Mouse (Mus musculus) heart, embryonic 13.5 days (tissue): ENCODE data around the gene Lipk. TPM values are rescaled to one million over a fixed set of nuclear protein-coding genes. Genes with fewer than 3 reads are reported as not detected.

ENCODE experiments used
- ATAC-seq: fragments of 200-750 bp; cut with Nextera tagmentation; 2 replicates; pipeline ENCODE4 v1.8.0; 2017; ENCODE audit warnings: moderate TSS enrichment; ENCODE audit not compliant: insufficient number of reproducible peaks, low FRiP score, low TSS enrichment; ENCODE audit errors: extremely low read depth
- H3K27ac ChIP-seq: fragments of 300-500 bp; sonication (generic); replicated peaks from 2 replicates; pipeline ENCODE4 v1.5.1; 2015; ENCODE audit warnings: moderate library complexity, mild to moderate bottlenecking, inconsistent platforms
- H3K27me3 ChIP-seq: fragments of 300-500 bp; sonication (generic); replicated peaks from 2 replicates; pipeline ENCODE4 v1.6.1; 2015; ENCODE audit warnings: mild to moderate bottlenecking, inconsistent platforms
- H3K36me3 ChIP-seq: fragments of 300-500 bp; sonication (generic); 2 replicates; pipeline ENCODE4 v1.6.1; 2015; ENCODE audit warnings: mild to moderate bottlenecking, inconsistent platforms
- H3K4me1 ChIP-seq: fragments of 300-500 bp; sonication (generic); 2 replicates; pipeline ENCODE4 v1.6.1; 2015; ENCODE audit warnings: inconsistent platforms
- H3K4me2 ChIP-seq: fragments of 300-500 bp; sonication (generic); 2 replicates; pipeline ENCODE4 v1.6.1; 2015; ENCODE audit warnings: inconsistent platforms, mild to moderate bottlenecking, moderate library complexity
- H3K4me3 ChIP-seq: fragments of 300-500 bp; sonication (generic); 2 replicates; pipeline ENCODE4 v1.5.1; 2015; ENCODE audit warnings: moderate library complexity, mild to moderate bottlenecking, inconsistent platforms
- H3K9ac ChIP-seq: fragments of 300-500 bp; sonication (generic); 2 replicates; pipeline ENCODE4 v1.6.1; 2015; ENCODE audit warnings: inconsistent platforms, mild to moderate bottlenecking, moderate library complexity
- H3K9me3 ChIP-seq: fragments of 300-500 bp; sonication (generic); 2 replicates; pipeline ENCODE4 v1.6.1; 2016; ENCODE audit warnings: inconsistent platforms
- WGBS: fragments of 180-500 bp; shearing (Covaris S2); methylation state at CpG from one replicate; pipeline ENCODE4 v1.1.7; 2015; ENCODE audit warnings: mixed read lengths; 5-methylcytosine and 5-hydroxymethylcytosine counted together
- microRNA-seq: library from miRNA; unstranded; fragments of <30 nt; microRNA quantifications from one replicate; pipeline ENCODE4, GENCODE M21; 2016
- polyA plus RNA-seq: library from polyadenylated mRNA; unstranded; fragments of >200 nt; fragmentation: Nextera tagmentation; extraction: Ambion mirVana; gene quantifications from 2 replicates; pipeline ENCODE4 v1.2.1, GENCODE M21; 2015

Lipk gene
- polyA plus RNA-seq, 1 experiment from 2014 or later: not detected

- Histone ChIP-seq H3K27me3 (no peaks in the 10 kb centered on the region), H3K4me2 (no peak within 1 kb of the TSS), H3K27ac (no peak within 1 kb of the TSS), H3K4me1 (no peaks in the 10 kb centered on the region), H3K9me3 (no peaks in the 10 kb centered on the region), H3K4me3 (no peak within 1 kb of the TSS), H3K36me3 (no peaks in the 10 kb centered on the region), H3K9ac (no peak within 1 kb of the TSS)
- ATAC-seq: no peak
- WGBS: 83% methylated on average over 9 of the region's 9 CpGs
These were observed 58.8 kb downstream of the Lipk start, which contains the start of gene Lipn for GRCm38 (mm10) chr19:34066779-34067472. Lipn (plus strand) TSS chr19:34067358.

GRCm38 (mm10) chr19:34074239-34074638, 66.1 kb downstream of the Lipk start:
- ATAC-seq: no peak

GRCm38 (mm10) chr19:34078130-34078529, 70.0 kb downstream of the Lipk start:
- no peak overlapping the region for H3K4me2 ChIP-seq
- H3K4me1 ChIP-seq: no peaks in the 10 kb centered on the region
- H3K36me3 ChIP-seq: no peaks in the 10 kb centered on the region
- no peak for ATAC-seq
- 57% methylated on average over 2 of the region's 2 CpGs for WGBS
- H3K9ac ChIP-seq: no peak overlapping the region
- no peaks in the 10 kb centered on the region for H3K9me3 ChIP-seq
- H3K27ac ChIP-seq: no peak overlapping the region
- no peaks in the 10 kb centered on the region for H3K27me3 ChIP-seq
- no peak overlapping the region for H3K4me3 ChIP-seq

More at GRCm38 (mm10) chr19:34074239-34074638, 66.1 kb downstream of the Lipk start:
- Histone ChIP-seq H3K9me3 (no peaks in the 10 kb centered on the region), H3K27me3 (no peaks in the 10 kb centered on the region), H3K9ac (no peak overlapping the region), H3K4me1 (no peaks in the 10 kb centered on the region), H3K4me3 (no peak overlapping the region), H3K27ac (no peak overlapping the region), H3K4me2 (no peak overlapping the region), H3K36me3 (no peaks in the 10 kb centered on the region)

- 60% methylated on average over 3 of the region's 3 CpGs for WGBS
- no peaks in the 10 kb centered on the region for H3K36me3 ChIP-seq
- no peak overlapping the region for H3K4me2 ChIP-seq
- no peak overlapping the region for H3K9ac ChIP-seq
- no peaks in the 10 kb centered on the region for H3K4me1 ChIP-seq
- no peaks in the 10 kb centered on the region for H3K27me3 ChIP-seq
- H3K27ac ChIP-seq: no peak overlapping the region
- H3K9me3 ChIP-seq: no peaks in the 10 kb centered on the region
- no peak for ATAC-seq
- H3K4me3 ChIP-seq: no peak overlapping the region
These were observed 81.1 kb downstream of the Lipk start for GRCm38 (mm10) chr19:34089011-34089680.

GRCm38 (mm10) chr19:34095381-34095780, 87.3 kb downstream of the Lipk start:
- Histone ChIP-seq H3K4me3 (no peak overlapping the region), H3K27me3 (no peaks in the 10 kb centered on the region), H3K9ac (no peak overlapping the region), H3K4me2 (no peak overlapping the region), H3K4me1 (no peaks in the 10 kb centered on the region), H3K27ac (no peak overlapping the region), H3K36me3 (no peaks in the 10 kb centered on the region), H3K9me3 (no peaks in the 10 kb centered on the region)
- no peak for ATAC-seq
- 60% methylated on average over 5 of the region's 5 CpGs for WGBS

GRCm38 (mm10) chr19:34096228-34096627, 88.1 kb downstream of the Lipk start:
- H3K4me3 ChIP-seq: no peak overlapping the region
- H3K27ac ChIP-seq: no peak overlapping the region
- no peak overlapping the region for H3K4me2 ChIP-seq
- no peaks in the 10 kb centered on the region for H3K36me3 ChIP-seq
- no peak overlapping the region for H3K9ac ChIP-seq
- H3K27me3 ChIP-seq: no peaks in the 10 kb centered on the region
- no peaks in the 10 kb centered on the region for H3K4me1 ChIP-seq
- WGBS: 51% methylated on average over 1 of the region's 1 CpGs
- H3K9me3 ChIP-seq: no peaks in the 10 kb centered on the region
- no peak for ATAC-seq

Small RNA genes within 50 kb of the gene (microRNA-seq; reads per million reads assigned to microRNA genes)
- not detected for gene Gm23334

Other genes starting within 250 kb of the Lipk start
- gene Lipo3, start 246.3 kb upstream of the Lipk start, polyA plus RNA-seq: 12.0 and 12.8 TPM in 2 replicates
- gene Lipo1, start 220.8 kb upstream of the Lipk start, polyA plus RNA-seq: not detected in 2 replicates
- gene Lipf, start 47.1 kb upstream of the Lipk start, polyA plus RNA-seq: 0.10 and 0.17 TPM in 2 replicates
- gene Lipn, start 59.1 kb downstream of the Lipk start, polyA plus RNA-seq: not detected in 2 replicates
- not detected in 2 replicates for gene Lipm, start 92.6 kb downstream of the Lipk start, polyA plus RNA-seq
- gene Ankrd22, start 157.8 kb downstream of the Lipk start, polyA plus RNA-seq: 0.05 TPM in 1 of 2 replicates, not detected in the other
- 5.5 and 6.4 TPM in 2 replicates for gene Stambpl1, start 183.9 kb downstream of the Lipk start, polyA plus RNA-seq
- gene Acta2, start 247.3 kb downstream of the Lipk start, polyA plus RNA-seq: 1,110 and 1,204 TPM in 2 replicates